Mouse (Mus musculus): ENCODE data around the gene Fhit. TPM values are rescaled to one million over a fixed set of nuclear protein-coding genes. Genes with fewer than 3 reads are reported as not detected.
"Not testable (repeated sequence)": the region's sequence is repeated elsewhere in the genome, so short reads cannot be mapped to it uniquely, and the experiment has no call there.

The Fhit gene
- total RNA-seq, 2 experiments from 2014 or later = 1.7 to 2.0 TPM

DNA sequence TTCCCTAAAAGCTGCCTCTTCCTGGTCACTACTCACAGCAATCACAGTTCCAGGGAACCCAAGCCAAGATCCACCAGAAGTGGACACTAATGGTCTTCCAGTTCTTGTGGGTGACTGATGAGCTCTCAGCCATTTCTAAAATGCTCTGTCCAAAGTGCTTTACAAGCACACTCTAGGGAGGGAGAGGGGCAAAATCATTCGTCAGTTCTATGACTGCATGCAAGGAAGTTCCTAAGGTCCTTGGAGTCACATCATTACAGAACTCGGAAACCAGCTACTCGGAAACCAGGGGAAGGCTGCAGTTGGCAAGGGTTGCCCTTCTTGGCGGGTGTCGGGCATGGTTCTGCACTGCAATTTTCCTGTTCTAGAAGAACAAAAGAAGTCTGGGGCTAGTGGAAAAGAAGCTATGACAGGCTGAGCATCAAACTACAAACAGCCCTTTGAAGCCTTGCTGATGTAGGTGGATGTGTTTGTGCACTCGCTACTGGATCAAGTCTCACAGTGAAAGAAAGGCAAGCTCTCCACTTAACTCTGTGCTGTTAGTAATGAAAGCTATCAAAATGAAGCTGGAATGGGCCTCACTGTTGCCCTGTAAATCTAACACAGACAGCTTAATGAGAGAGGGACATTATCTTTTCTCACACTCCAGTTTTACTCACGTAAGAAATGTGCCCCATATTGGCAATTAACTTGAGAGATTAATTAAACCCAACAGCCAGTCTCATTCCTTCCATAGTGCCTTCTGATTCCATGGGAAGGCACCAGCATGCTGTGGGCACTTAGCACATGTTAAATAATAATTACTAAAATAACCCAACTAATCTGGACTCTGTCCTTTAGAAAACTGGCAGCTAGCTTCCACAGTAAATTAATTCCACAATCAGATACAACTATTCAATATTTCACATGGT lies 243.7 kb downstream of the Fhit start:
- no peak for DNase-seq

DNA sequence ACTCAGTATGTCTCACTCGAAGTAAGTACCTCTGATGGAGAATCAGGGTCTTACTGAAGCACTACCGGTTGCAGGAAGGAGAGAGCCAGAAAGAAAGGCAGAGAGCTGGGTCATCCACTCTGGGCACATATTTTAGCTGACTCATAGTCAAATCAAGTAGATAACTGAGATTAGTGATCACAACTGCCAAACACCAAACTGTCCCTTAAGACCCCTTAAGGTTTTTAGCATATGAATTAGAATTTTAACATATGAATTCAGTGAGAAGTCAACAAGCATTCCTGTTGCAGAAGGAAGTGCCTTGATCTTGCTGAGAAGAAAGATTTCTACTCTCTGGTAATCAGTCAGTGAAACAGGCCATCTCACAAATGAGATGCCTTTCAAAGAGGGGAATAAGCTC lies 253.8 kb downstream of the Fhit start:
- no peak for DNase-seq

DNA sequence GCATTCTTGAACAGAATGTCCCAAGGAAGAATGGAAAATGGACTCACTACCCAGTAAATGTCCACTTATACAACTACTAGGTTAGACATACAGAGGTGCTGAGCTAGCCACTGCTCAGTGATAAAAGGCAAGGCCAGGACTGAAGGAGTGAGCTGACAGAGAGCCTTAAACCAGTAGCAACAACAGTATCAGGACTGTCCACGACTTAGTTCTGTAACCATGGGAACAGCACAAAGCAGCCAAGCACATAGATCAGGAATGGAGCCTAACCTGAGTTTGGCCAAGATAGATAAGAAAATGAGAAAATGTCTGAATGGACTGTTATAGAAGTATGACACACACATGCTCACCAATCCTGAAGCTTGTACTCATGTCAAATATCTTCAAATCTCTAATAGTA lies 279.1 kb downstream of the Fhit start:
- DNase-seq = no peak

DNA sequence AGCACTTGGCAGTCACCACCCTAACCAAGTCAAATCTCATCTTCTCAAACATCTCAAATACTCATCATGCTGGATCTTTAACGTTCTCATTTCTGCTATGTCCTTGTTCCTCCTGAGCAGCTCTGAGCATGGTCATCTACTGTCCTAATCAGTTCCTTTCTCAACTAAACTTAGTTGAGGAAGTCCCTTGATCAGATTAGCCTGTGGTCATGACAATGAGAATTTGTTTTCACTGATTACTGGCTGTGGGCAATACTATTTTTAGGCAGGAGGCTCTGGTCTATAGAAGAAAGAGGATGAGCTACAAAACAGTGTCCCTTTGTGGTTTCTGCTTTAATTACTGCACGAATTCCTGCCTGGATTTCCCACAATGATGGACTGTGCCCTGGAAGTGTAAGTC lies 281.1 kb downstream of the Fhit start:
- DNase-seq = no peak

DNA sequence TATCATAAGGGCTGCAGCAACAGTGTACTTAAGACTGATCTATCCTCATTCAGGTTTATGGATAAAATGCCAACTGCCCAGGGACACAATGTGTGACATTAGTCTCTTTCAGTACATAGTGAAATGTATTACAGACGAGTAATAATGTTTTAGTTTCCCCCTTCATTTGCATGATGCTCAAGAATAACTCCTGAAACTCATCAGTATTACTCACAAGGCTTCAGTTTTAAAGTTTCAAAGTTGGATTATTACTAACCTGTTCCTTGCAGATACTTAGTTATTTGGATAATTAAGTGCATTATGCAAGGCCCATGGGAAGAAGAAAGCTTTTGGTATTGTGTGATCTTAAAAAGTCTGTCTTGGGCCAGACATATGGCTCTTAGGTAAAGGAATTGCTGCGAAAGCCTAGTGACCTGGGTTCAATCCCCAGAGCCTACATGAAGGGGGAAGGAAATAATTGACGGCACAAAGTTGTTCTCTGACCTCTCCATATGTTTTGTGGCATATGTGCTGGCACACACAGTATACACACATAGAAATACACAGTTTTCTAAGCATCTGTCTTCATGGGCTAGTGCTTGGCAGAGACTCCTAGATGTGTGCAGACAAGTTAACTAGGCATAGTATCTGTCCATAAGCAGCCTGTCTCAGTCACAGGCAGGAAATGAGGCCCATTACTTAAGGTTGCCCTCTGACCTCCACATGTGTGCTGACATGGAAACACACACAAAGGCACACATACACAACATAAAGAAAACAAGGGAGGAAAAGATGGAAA lies 287.1 kb downstream of the Fhit start:
- no peak for DNase-seq

DNA sequence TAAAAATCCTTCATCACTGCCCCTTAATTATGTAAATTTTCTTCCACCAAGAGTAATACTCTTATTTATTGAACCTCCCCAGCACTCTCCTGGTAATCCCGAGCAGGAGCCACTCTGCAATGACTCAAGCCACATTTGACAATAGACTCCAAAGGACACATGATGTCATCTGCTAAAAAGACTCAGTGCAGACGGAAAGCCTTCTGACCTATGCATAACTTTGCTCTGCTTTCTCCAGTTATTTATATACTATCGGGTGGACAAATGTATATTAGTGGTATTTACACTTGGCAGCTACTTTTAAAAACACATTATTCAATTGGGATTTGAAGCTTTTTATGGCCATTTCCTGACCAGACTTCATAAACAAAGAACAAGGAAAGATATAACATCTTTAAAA lies 304.2 kb downstream of the Fhit start:
- no peak for DNase-seq

DNA sequence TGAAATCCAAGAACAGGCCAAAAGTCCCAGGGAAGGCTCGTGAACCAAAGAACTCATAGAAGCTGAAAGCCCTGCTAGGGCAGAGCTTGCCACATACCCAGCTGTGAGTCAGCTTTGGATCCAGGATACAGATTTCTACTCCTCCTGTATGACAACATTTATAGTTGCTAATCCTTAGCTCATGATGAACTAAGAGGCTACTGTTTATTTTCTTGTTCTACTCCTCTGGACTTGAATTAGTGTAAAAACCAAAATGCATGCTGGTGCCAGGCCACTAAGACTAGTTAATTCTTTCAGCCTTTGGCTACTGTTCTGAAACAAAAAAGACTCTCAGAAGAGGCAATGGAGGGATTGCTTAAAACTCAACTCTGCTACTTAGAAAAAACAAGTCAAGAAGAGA lies 309.9 kb downstream of the Fhit start:
- DNase-seq = no peak

DNA sequence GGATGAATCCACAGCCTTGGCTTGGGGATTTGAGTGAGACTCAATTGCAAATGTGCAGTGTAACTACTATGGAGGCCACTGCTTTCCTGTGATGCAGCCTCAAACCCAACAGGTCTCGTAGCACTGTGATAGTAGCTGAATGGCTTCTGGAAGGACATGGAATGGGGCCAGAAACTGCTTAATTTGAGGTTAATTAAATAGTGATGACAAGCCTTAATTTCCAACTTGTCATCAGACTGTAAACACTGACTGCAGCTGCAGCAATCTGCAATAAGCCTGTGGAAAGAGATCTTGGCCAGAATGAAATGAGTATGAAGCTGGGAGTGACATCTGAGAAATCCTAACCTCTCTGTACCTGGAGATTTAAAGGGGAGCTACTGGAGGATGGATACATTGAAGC lies 325.8 kb downstream of the Fhit start:
- no peak for DNase-seq

DNA sequence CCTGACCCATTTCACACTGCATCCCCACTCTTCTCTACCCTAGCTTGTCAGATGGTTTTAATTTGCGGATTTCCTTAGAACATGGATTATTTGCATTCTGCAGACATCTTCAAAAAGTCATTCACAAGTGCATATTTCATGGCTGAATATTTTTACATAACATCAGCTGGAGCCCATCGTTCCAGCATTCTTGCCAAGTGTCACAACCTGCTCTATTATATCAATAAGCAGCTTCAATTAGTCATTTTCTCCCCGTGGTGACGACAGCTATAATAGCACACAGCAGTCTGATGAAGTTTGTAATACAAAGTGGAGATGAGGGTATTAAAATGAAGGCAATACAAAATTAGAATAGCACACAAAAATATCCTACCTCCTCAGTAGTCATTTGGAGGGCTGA lies 337.0 kb downstream of the Fhit start:
- no peak for DNase-seq

DNA sequence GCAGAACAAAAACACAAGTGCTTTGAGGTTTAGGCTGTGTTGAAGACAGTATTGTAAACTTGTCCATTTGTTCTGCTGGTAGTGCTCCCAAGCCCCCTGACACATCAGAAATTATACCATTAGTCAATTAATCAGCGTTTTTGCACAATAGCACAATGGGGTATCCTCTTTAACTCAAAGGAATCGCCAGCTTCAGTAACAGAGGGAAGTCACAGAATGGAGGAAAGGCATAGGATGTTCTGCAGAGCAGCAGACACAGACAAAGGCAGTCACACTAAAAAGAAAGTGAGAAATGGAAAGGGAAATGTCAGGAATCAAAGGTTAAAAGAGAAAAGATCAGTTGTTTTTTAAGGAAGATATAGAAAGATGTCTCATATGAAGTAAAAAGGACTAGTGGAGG lies 348.3 kb downstream of the Fhit start:
- no peak for DNase-seq

DNA sequence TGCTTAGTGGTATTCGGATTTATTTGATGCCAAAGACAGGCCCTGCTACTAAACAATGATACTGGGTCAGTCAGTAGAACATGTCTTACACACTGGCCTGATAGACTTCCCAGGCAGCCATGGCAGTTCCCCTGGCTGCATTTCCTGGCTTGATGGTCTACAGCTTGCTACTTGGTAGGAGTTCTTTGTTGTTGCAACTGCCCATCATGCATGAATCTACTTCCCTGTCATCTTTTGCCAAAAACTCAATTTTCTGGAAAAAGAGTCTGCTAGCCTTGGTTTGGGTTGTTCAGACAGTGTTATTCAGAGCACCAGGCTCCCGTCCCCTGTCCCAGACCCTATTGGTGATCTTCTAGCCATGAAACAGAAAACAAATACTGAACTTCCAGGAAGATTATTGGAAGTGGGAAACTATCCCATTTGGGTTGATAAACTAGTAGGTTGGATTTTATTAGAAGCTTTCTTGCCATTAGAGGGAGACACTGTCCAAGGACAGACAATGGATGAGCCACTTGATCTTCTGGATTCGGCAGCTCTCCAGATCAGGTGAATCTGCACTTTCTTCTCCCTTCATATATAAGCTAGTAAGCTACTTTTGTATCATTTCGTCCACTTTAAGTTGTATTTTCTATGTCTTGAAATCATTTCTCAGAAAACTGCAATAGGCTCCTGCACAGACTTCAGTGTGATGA lies 363.2 kb downstream of the Fhit start:
- no peak for DNase-seq

DNA sequence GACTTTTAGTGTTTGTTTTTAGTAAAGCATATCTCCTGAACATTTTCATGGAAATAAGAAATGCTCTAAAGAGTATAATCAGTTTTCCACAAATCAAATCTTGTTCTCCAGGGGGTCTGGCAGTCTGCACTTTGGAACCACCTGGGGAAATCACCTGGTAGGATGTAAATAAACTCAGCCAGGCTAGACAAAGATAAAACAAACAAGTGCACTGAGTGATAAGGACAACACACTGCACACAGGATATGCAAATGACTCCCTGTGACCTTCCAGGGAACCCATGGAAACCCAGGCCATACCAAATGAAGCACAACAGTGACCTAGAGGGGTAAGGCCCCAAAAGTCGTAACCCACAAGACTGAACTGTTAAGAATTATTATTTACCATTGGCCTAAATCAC lies 364.2 kb downstream of the Fhit start:
- DNase-seq = no peak

DNA sequence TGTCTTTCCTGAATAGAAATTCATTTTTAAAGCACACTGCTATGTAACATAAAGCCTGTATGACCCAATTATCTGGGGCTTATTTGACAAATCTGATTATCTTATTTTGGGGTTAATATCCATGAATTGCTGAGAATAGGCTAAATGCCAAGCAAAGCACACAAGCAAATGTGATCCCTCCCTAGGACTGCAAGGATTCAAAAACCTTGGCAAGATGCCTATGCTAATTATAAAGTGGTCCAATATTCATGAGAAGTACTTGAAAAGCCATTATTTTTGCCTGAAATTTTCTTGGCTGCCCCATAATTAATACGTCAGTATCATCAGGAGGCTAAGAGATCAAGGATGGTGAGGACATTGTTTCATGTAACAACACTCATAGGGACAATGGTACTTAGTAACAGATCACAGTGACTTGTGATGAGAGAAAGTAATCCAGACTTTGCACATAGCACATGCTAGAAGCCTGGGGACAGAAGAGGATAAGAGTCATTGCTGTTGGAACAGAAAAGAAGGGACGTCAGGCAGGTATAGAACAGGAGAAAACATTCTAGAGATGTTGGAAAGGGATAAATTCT lies 366.2 kb downstream of the Fhit start:
- DNase-seq = no peak

DNA sequence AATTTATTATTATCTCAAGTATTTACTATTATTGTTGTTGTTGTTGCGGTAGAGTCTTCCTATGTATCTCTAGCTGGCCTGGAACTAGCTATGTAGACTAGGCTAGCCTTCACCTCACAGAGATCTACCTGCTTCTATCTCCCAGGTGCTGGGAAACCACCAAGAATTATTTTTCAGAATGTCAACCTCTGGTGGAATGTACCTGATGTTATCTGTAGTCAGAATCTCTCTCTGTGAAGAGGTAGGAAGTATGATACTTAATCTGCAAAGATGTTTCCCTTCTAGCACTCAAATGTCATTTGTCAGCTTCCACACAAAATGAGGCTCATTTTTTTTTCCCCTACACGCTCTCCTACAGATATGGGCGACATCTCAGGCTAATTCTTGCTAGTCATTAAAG lies 377.9 kb downstream of the Fhit start:
- DNase-seq = no peak

DNA sequence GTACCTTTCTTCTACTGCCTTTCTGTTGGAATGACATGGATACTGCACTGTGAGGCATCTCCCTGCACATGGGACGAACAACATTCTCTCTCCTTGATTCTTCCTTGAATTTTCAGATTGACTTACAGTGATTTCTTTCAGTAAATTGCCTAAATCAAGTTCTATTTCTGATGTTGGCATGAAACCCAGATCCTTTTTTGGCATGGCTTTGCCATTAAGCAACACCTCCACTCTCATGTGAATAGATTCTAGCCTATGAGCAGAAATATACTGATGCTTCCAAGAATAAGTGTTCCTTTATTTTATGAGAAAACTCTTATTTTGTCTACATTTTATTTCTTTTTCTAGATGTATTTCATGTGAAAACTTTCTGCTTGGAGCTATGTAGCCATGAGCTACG lies 383.1 kb downstream of the Fhit start:
- DNase-seq = no peak

DNA sequence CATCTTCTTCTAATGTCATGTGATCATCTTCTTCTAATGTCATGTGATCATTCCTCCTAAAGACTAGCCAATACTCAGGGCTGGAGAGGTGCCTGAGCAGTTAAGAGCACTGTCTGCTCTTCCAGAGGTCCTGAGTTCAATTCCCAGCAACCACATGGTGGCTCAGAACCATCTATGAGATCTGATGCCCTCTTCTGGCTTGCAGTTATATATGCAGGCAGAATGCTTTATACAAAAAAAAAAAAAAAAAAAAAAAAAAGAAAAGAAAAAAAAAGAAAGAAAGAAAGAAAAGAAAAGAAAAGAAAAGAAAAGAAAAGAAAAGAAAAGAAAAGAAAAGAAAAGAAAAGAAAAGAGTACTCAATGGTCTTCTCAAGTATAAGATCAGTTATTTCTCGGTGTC lies 407.0 kb downstream of the Fhit start:
- DNase-seq = not testable (repeated sequence)

DNA sequence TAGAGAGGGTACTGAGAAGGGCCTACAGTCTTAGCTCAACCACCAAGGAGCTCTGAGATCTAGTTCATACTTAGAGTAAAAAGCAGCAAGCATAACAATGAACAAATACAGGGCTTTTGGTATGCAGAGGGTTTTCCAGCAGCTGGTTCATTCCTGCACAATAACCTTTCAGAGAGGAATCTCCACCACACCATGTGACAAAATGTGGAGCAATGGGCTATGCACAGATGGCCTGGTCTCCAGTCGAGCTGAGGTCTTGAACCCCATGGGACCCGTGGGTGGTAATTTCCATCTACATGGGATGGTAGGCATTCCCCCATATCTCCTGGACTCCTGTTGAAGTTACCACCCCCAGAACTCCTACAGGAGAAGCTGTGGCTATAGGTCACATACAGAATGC lies 423.8 kb downstream of the Fhit start:
- no peak for DNase-seq

DNA sequence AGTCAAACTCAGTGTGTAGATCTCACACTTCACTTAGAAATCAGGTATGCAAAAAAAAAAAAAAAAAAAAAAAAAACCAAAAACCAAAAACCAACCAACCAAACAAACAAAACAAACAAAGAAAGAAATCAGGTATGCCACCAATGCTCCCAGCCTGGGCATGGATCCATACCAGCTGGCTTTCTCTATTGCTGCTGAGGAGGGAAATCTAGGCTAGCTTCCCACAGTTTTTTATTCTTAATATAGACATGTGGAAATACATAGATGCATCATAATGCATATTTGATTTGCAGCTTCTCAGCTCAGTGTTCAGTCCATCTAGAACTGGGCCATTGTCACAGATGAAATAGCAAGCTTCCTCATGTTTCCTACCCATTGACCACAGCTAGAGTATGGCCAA lies 439.3 kb downstream of the Fhit start:
- DNase-seq = no peak

DNA sequence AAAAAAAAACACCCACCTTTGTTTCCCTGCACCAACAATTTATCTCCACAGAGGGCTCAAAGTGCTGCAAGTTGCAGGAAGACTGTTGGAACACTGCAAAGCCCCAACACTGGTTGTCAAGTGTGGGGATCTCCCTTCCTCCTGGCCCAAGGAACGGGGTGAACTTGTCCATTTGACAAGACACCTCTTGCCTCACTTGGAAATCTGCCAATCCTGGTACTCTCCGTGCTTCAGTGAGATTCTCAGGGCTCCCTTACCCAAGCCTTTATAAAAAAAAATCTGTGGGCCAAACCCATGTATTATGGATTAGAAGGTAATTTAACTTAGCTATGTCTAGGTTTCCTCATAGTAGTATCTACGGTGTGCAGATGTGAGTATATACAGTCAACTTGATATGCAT lies 448.9 kb downstream of the Fhit start:
- DNase-seq = no peak

DNA sequence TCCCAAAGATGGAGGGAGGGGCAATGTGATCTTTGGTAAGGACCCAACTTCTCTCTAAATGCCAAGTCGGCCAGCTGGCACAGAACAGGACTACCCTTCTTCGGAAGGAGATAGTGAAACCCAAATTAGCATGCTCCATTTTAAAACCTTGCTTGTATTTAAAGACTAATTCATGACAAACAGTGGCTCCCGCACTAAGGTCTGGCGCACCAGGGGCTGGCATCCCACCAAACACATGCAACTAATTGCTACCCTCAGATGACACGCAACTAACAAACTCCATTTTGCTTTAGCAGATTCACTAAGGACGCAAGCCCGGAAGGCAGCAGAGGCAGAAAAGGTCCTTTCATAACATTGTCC lies 449.3 kb downstream of the Fhit start:
- no peak for DNase-seq

DNA sequence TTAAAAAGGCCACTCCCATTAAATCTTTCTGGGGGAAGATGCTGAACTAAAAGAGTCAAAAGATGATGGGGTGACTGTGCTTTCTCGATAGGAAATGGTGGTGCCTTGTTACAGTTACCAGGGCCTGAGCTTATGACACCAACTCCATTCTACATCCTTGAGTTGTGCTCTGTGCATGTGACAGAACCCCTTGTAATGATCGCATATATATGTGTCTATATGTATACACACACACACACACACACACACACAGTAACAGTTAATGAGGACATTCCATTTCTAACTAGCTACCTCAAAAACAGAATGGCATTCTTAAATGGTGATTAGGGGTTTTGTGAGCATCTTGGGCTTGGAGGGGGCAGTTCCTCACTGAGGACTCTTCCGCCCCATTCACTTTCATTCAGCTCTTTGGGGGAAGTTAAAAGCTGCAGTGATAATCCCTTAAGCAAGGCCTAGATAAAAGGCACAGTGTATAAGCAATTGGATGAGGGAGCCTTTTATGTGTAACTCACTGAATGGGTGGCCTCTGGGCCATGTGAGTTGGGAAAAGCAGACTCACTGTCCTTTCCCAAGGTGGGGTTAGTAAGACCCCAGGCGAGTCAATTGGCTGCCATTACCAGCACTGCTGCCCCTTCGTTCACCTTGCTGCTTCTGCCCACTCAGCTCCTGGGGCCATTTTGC lies 449.9 kb downstream of the Fhit start:
- no peak for DNase-seq

DNA sequence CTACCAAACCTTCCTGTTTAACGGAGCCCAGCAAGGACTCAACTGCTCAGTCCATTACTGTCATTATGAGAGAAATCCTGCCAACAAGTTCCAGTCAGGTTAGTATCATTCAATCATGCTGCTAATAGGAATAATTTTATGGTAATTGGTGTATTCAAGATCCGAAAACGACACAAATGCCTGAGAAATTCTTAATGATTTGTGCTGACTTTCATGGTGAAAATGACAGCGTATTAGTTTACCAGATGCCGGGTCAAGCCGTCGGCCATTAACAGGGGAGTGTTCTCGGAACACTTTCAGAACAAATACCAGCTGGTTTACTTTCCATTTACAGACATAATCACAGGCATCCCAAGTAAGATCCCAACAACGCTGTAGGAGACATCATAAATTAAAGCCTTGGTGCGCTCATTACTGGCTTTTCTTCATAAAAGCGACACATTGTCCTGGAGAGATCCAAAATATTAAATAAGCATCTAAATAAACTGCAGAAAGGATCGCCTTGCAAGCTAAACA lies 451.0 kb downstream of the Fhit start:
- DNase-seq = no peak

All from gastrocnemius, postnatal 25 days (tissue).